Comparison of ENCODE assay signal across 11 mouse cellular contexts in genomic region chr2:102128500-102129030, GRCm38 (mm10). TPM values are rescaled to one million over a fixed set of nuclear protein-coding genes. Genes with fewer than 3 reads are reported as not detected.
DNase-seq lines count a peak whose midpoint lies in the region; ATAC-seq and TF ChIP-seq lines count a peak whose summit lies in the region.
"Had no signal": no experiment of that assay in that cellular context is flagged by ENCODE, and none has a peak within 500 bp of the region (broad histone marks: within the 10 kb centered on the region; RNA-seq: fewer than 3 reads in every experiment).

No protein-coding gene starts in this region.

- no peak for TF ChIP-seq CTCF in layer of hippocampus, adult 2 months (conservative IDR thresholded peaks at IDR 0.05)
- TF ChIP-seq CTCF in forebrain, postnatal 0 days (IDR thresholded peaks at IDR 0.05; ENCODE audit: low read depth) = no peak

- peak overlapping the region; percentile 20; the same call in 1 of the 2 replicates for H3K9ac ChIP-seq in ES-E14 (ENCODE audit: insufficient read depth, low read depth, low read length, poor library complexity, severe bottlenecking)
- no peak overlapping the region for H3K9ac ChIP-seq in forebrain, postnatal 0 days
- H3K9ac ChIP-seq: liver, embryonic 12.5 days had no signal

- H3K27me3 ChIP-seq in forebrain, postnatal 0 days (ENCODE audit: insufficient read depth, low read length) = no peaks in the 10 kb centered on the region
- H3K27me3 ChIP-seq: liver, embryonic 12.5 days had no signal

- H3K27ac ChIP-seq in layer of hippocampus, adult 2 months = peak overlapping the region; percentile 85; the same call in 1 of the 2 replicates
- H3K27ac ChIP-seq in ES-E14 (ENCODE audit: insufficient read depth, low read depth, low read length, poor library complexity, severe bottlenecking) = 0 out of 2 replicates have a peak overlapping the region, but pooled peaks have one; percentile 5
- no peak overlapping the region for H3K27ac ChIP-seq in forebrain, postnatal 0 days (ENCODE audit: low read depth, low read length)
- H3K27ac ChIP-seq: liver, embryonic 12.5 days had no signal

- H3K4me1 ChIP-seq in ES-E14 (ENCODE audit: control insufficient read depth in 2 of 2, insufficient read depth in 2 of 2, low read length in 2 of 2, poor library complexity in 1 of 2) = peaks cover 40 to 73% of the 10 kb centered on the region in 2 experiments
- H3K4me1 ChIP-seq in forebrain, postnatal 0 days (ENCODE audit: insufficient read depth) = peaks cover 5% of the 10 kb centered on the region; the same call in 1 of the 2 replicates
- H3K4me1 ChIP-seq: megakaryocyte, embryonic 14.5 days had no signal

- 24% methylated on average over 14 of the region's 14 CpGs for WGBS in forebrain, postnatal 0 days

- H3K4me2 ChIP-seq in forebrain, postnatal 0 days (ENCODE audit: low read depth) = no peak overlapping the region
- H3K4me2 ChIP-seq: liver, embryonic 12.5 days had no signal

- peak; percentile 42 for ATAC-seq in forebrain, postnatal 0 days

- in situ Hi-C loops in ES-E14 (cut with MboI; ENCODE audit: low sequenced_read_pairs in 2 of 2, unreplicated experiment in 2 of 2) = no loop called here

- no peaks in the 10 kb centered on the region; the same call in 1 of the 2 replicates for H3K36me3 ChIP-seq in ES-E14 (ENCODE audit: control insufficient read depth, insufficient read depth, low read length, poor library complexity, severe bottlenecking)
- no peaks in the 10 kb centered on the region for H3K36me3 ChIP-seq in forebrain, postnatal 0 days (ENCODE audit: insufficient read depth)
- H3K36me3 ChIP-seq: liver, embryonic 12.5 days had no signal

- DNase-seq in layer of hippocampus, adult 2 months (ENCODE audit: low spot score in 2 of 2) = no peak
- DNase-seq in layer of hippocampus, adult 8-10 months (ENCODE audit: low spot score in 2 of 2) = no peak
- no peak for DNase-seq in ES-E14 (ENCODE audit: low read depth, low spot score)
- DNase-seq in Muller cell, postnatal 12 days (ENCODE audit: inconsistent ontology term) = peak; percentile 76
- DNase-seq in forebrain, postnatal 0 days = no peak
- no peak for DNase-seq in thymus, postnatal 14 days
- DNase-seq in left cerebral cortex, postnatal 25 days (ENCODE audit: low spot score in 2 of 2) = no peak
- DNase-seq: cerebellum, postnatal 36 days; kidney, adult 18-20 months had no signal

- no peak overlapping the region for H3K4me3 ChIP-seq in layer of hippocampus, adult 2 months
- H3K4me3 ChIP-seq in ES-E14 (ENCODE audit: insufficient read depth in 1 of 2, low read depth in 1 of 2, low read length in 2 of 2, poor library complexity in 1 of 2, severe bottlenecking in 1 of 2) = no peak overlapping the region
- H3K4me3 ChIP-seq in forebrain, postnatal 0 days (ENCODE audit: low read depth, low read length) = no peak overlapping the region
- H3K4me3 ChIP-seq: liver, embryonic 12.5 days; megakaryocyte, embryonic 14.5 days had no signal

- H3K9me3 ChIP-seq in ES-E14 (ENCODE audit: control insufficient read depth, insufficient read depth, low read depth, low read length) = no peaks in the 10 kb centered on the region
- H3K9me3 ChIP-seq in forebrain, postnatal 0 days (ENCODE audit: low read length) = no peaks in the 10 kb centered on the region
- H3K9me3 ChIP-seq: liver, embryonic 12.5 days; megakaryocyte, embryonic 14.5 days had no signal

- intact Hi-C loops in left cerebral cortex, postnatal 25 days (cut with DNase I) = no loop called here

TF ChIP-seq in ES-E14, 5 proteins besides CTCF, POLR2A, EP300 and RAD21:
- TF ChIP-seq ZC3H11A (IDR thresholded peaks at IDR 0.05; ENCODE audit: borderline replicate concordance, low read depth, low read length) = no peak
- TF ChIP-seq CHD2 (IDR thresholded peaks at IDR 0.05; ENCODE audit: low read depth, low read length) = no peak
- no peak for TF ChIP-seq HCFC1 (IDR thresholded peaks at IDR 0.05; ENCODE audit: borderline replicate concordance, insufficient read depth, low read length)
- no peak for TF ChIP-seq MAFK (IDR thresholded peaks at IDR 0.05; ENCODE audit: insufficient read depth, low read depth, low read length)
- TF ChIP-seq ZNF384 (IDR thresholded peaks at IDR 0.05; ENCODE audit: low read depth, low read length) = peak; percentile 20; the same call in 1 of the 2 replicates
TF ChIP-seq in ES-E14: peak in this region for 1.

RNA-seq across cellular contexts. Expression of gene Ldlrad3, which starts 57.6 kb away (rescaled TPM):
- total RNA-seq in layer of hippocampus, adult 2 months (2021) = 10 to 100 TPM in 1 of 2 experiments, 1 to 10 TPM in 1; 9.3 to 11.2 TPM
- 10 to 100 TPM in 3 of 4 experiments, 1 to 10 TPM in 1; 10.0 to 13.2 (median 11.3) TPM for total RNA-seq in layer of hippocampus, adult 8-10 months (2022)
- total RNA-seq in ES-E14 (2012; rRNA removed) = 27.1 and 39.9 TPM in 2 replicates
- 20.9 and 23.4 TPM in 2 replicates for total RNA-seq in forebrain, postnatal 0 days (2014; rRNA removed)
- 14.5 and 20.9 TPM in 2 replicates for polyA plus RNA-seq in forebrain, postnatal 0 days (2015; fragmentation: Nextera tagmentation; extraction: Ambion mirVana)
- 1 to 10 TPM; 8.1 to 8.6 TPM for total RNA-seq in left cerebral cortex, postnatal 25 days (2021)
